14 mouse cellular contexts compared by ENCODE assay signal in the genomic region with DNA sequence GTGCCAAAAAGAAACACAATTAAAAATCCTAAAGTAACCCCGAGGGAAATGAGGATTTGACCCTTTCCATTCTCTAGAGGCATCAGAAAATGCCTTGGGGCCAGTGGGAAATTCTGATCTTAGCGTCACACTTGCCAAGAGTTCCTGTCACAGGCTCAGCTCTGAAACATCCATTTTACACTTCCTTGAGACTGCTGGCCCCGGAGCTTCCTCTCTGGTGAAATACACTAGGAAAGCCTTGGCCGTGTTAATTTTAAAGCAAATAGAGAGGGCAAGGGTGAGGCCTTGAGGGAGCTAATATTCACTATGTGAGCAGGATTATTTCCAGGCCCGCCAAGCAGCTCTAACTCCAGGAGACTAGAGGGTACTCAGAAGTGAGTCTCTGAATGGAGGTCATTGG. TPM values are rescaled to one million over a fixed set of nuclear protein-coding genes. Genes with fewer than 3 reads are reported as not detected.
A peak's percentile ranks its signal among the peaks of the same experiment; 100 is the strongest.
DNase-seq lines count a peak whose midpoint lies in the region; ATAC-seq and TF ChIP-seq lines count a peak whose summit lies in the region.
"Had no signal": no experiment of that assay in that cellular context is flagged by ENCODE, and none has a peak within 500 bp of the region (broad histone marks: within the 10 kb centered on the region; RNA-seq: fewer than 3 reads in every experiment).

No protein-coding gene starts in this region.

- H3K36me3 ChIP-seq in forebrain, embryonic 14.5 days (ENCODE audit: control insufficient read depth, insufficient read depth, low read length) = no peaks in the 10 kb centered on the region
- peaks cover 2% of the 10 kb centered on the region; the same call in 1 of the 2 replicates for H3K36me3 ChIP-seq in midbrain, embryonic 15.5 days (replicated peaks)
- H3K36me3 ChIP-seq: liver, embryonic 15.5 days had no signal

- H3K4me1 ChIP-seq in forebrain, embryonic 14.5 days (ENCODE audit: control insufficient read depth, insufficient read depth, low read length) = no peaks in the 10 kb centered on the region
- no peaks in the 10 kb centered on the region; the same call in 1 of the 2 replicates for H3K4me1 ChIP-seq in midbrain, embryonic 15.5 days
- H3K4me1 ChIP-seq: liver, embryonic 15.5 days had no signal

- intact Hi-C loops in gastrocnemius, adult 2 months (cut with DNase I) = no loop called here

- no peak overlapping the region for H3K4me3 ChIP-seq in gastrocnemius, adult 2 months
- no peak overlapping the region for H3K4me3 ChIP-seq in forebrain, embryonic 14.5 days (ENCODE audit: low read depth, low read length)
- H3K4me3 ChIP-seq in midbrain, embryonic 15.5 days = no peak overlapping the region
- H3K4me3 ChIP-seq: liver, embryonic 15.5 days had no signal

- no peaks in the 10 kb centered on the region for H3K9me3 ChIP-seq in forebrain, embryonic 14.5 days (replicated peaks; ENCODE audit: control insufficient read depth, low read length)
- H3K9me3 ChIP-seq in midbrain, embryonic 15.5 days = no peaks in the 10 kb centered on the region
- H3K9me3 ChIP-seq: liver, embryonic 15.5 days had no signal

- 71% methylated on average over 5 of the region's 5 CpGs for WGBS in forebrain, embryonic 14.5 days
- 46% methylated on average over 5 of the region's 5 CpGs for WGBS in midbrain, embryonic 15.5 days

- no peak for DNase-seq in gastrocnemius, adult 2 months
- no peak for DNase-seq in gastrocnemius, adult 8-10 months (ENCODE audit: low spot score in 2 of 2)
- DNase-seq in adipocyte (ENCODE audit: low spot score) = peak; percentile 12
- DNase-seq in heart, adult 9 months (ENCODE audit: low spot score in 2 of 2) = peak; percentile 56 to 60
- DNase-seq in kidney, postnatal 14 days = peak; percentile 62
- no peak for DNase-seq in urinary bladder, postnatal 10 days (ENCODE audit: low spot score)
- DNase-seq in forebrain, embryonic 14.5 days (ENCODE audit: low spot score) = no peak
- DNase-seq: cerebellum, adult 8-10 months; thymus, postnatal 14 days had no signal

- H3K4me2 ChIP-seq in forebrain, embryonic 14.5 days (ENCODE audit: low read length) = no peak overlapping the region
- H3K4me2 ChIP-seq in midbrain, embryonic 15.5 days = no peak overlapping the region
- H3K4me2 ChIP-seq: liver, embryonic 15.5 days had no signal

- no peak overlapping the region for H3K9ac ChIP-seq in forebrain, embryonic 14.5 days (ENCODE audit: low read length)
- no peak overlapping the region for H3K9ac ChIP-seq in midbrain, embryonic 15.5 days
- H3K9ac ChIP-seq: liver, embryonic 15.5 days had no signal

- H3K27me3 ChIP-seq in forebrain, embryonic 14.5 days (replicated peaks; ENCODE audit: control insufficient read depth, insufficient read depth, low read length) = no peaks in the 10 kb centered on the region
- H3K27me3 ChIP-seq in midbrain, embryonic 15.5 days (replicated peaks) = no peaks in the 10 kb centered on the region
- H3K27me3 ChIP-seq: liver, embryonic 15.5 days had no signal

- TF ChIP-seq CTCF in gastrocnemius, adult 2 months (IDR thresholded peaks at IDR 0.05) = no peak

- ATAC-seq in forebrain, embryonic 14.5 days = no peak
- no peak for ATAC-seq in midbrain, embryonic 15.5 days (replicated peaks)

- peak overlapping the region; percentile 32; the same call in 1 of the 2 replicates for H3K27ac ChIP-seq in gastrocnemius, adult 2 months
- no peak overlapping the region for H3K27ac ChIP-seq in forebrain, embryonic 14.5 days (ENCODE audit: low read depth, low read length)
- no peak overlapping the region for H3K27ac ChIP-seq in midbrain, embryonic 15.5 days
- H3K27ac ChIP-seq: liver, embryonic 15.5 days had no signal

RNA-seq across cellular contexts. Expression of a gene that starts 8.4 kb away (rescaled TPM):
- total RNA-seq in gastrocnemius, adult 2 months (2021) = not detected
- total RNA-seq in gastrocnemius, adult 8-10 months (2022) = not detected
- polyA plus RNA-seq in forebrain, embryonic 14.5 days (2014; fragmentation: Nextera tagmentation; extraction: Ambion mirVana) = not detected in 2 replicates
- polyA plus RNA-seq in midbrain, embryonic 15.5 days (2015; fragmentation: Nextera tagmentation; extraction: Ambion mirVana) = not detected in 2 replicates
- total RNA-seq: adrenal gland, postnatal 36 days; left cerebral cortex, adult 18-20 months had no signal
- polyA plus RNA-seq: C2C12; liver, embryonic 15.5 days had no signal

Comparison
In these comparisons a context has a peak if more than half of its experiments do, and no peak if none do; other contexts are left out.
1. DNase-seq: peak in adipocyte (single experiment), heart, adult 9 months (2 of 2) and kidney, postnatal 14 days (single experiment); none in gastrocnemius, adult 2 months (single experiment), gastrocnemius, adult 8-10 months (0 of 2), urinary bladder, postnatal 10 days (single experiment) and forebrain, embryonic 14.5 days (single experiment).